In genomic region chr7:64936927-64937326, GRCm38 (mm10) we compare ENCODE assay signal across 17 mouse cellular contexts.
"Had no signal": no experiment of that assay in that cellular context is flagged by ENCODE, and none has a peak within 500 bp of the region (broad histone marks: within the 10 kb centered on the region; RNA-seq: fewer than 3 reads in every experiment).

No protein-coding gene starts in this region.

- H3K27me3 ChIP-seq: midbrain, embryonic 13.5 days; neural tube, embryonic 13.5 days; neural tube, embryonic 15.5 days had no signal

- H3K4me3 ChIP-seq: midbrain, embryonic 13.5 days; myocyte; neural tube, embryonic 13.5 days; neural tube, embryonic 15.5 days had no signal

- DNase-seq: lung, adult 18-20 months; lung, embryonic 14.5 days; lung, postnatal 10 days; lung, postnatal 4 days; retina, postnatal 1 day; right cerebral cortex, adult 18-20 months; right cerebral cortex, postnatal 25 days; right cerebral cortex, postnatal 4 days; spleen, adult 18-20 months; thymus, adult 18-20 months; thymus, postnatal 14 days; thymus, postnatal 4 days had no signal

- H3K4me1 ChIP-seq: midbrain, embryonic 13.5 days; neural tube, embryonic 13.5 days; neural tube, embryonic 15.5 days had no signal

- H3K9me3 ChIP-seq: neural tube, embryonic 13.5 days; neural tube, embryonic 15.5 days had no signal

- ATAC-seq: midbrain, embryonic 13.5 days; midbrain, embryonic 16.5 days had no signal

- H3K27ac ChIP-seq: midbrain, embryonic 13.5 days; neural tube, embryonic 13.5 days; neural tube, embryonic 15.5 days had no signal

- H3K36me3 ChIP-seq: midbrain, embryonic 13.5 days; neural tube, embryonic 13.5 days; neural tube, embryonic 15.5 days had no signal
